Mouse (Mus musculus): ENCODE measurements at regions not wholly inside any gene's neighbourhood (a gene's known extent, or its start where the extent isn't known, plus 50 kb on each side); places are given as distances from the start of the nearest gene placed in this dataset.

DNA sequence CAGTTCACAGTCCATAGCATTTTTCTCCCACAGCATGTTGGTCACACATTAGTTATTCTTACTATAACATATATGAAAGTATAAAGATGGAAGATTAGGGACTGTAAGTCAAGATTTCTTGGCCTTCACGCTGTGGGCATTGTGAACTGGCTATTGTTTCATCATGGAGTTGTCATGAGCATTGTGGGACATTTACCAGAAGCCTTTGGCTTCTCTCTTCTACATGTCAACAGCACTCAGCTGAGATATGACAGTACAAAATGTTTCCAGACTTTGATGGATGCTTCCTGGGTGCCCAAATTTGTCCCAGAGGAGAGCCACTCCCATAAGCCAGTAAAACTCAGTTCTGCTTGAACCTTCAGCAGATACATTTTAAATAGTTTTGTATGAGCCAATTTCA lies 1331.5 kb downstream of the Gsdmc2 start:
- TF ChIP-seq POLR2A (IDR thresholded peaks at IDR 0.05; ENCODE audit: borderline replicate concordance, insufficient read depth, low read length) (no peak), CTCF (IDR thresholded peaks at IDR 0.05; ENCODE audit: borderline replicate concordance, insufficient read depth, low read depth, low read length) (no peak)

Measured in cerebellum, adult 2 months (tissue).